Mouse (Mus musculus) megakaryocyte, embryonic 14.5 days (primary cell): ENCODE measurements at regions not wholly inside any gene's neighbourhood (a gene's known extent, or its start where the extent isn't known, plus 50 kb on each side); places are given as distances from the start of the nearest gene placed in this dataset.

Experiments used
- H3K27me3 ChIP-seq: replicated peaks from 2 replicates; pipeline ENCODE3; 2012; ENCODE audit warnings: inconsistent platforms
- H3K36me3 ChIP-seq: replicated peaks from 2 replicates; pipeline ENCODE3; 2012; ENCODE audit warnings: low read length, inconsistent platforms, mixed read lengths
- H3K4me1 ChIP-seq: 2 replicates; pipeline ENCODE4 v1.6.1; 2012; ENCODE audit warnings: inconsistent platforms
- H3K4me3 ChIP-seq: replicated peaks from 2 replicates; pipeline ENCODE3; 2012; ENCODE audit warnings: moderate library complexity, mild to moderate bottlenecking, inconsistent platforms
- H3K9me3 ChIP-seq: 2 replicates; pipeline ENCODE4 v1.6.1; 2012; ENCODE audit warnings: inconsistent platforms
- FLI1 ChIP-seq: IDR thresholded peaks from 2 replicates; pipeline ENCODE4 v1.6.1; 2012; ENCODE audit warnings: low read length, inconsistent platforms, mixed read lengths
- GATA1 ChIP-seq: IDR thresholded peaks from 3 replicates; pipeline ENCODE4 v1.6.1; 2012; ENCODE audit warnings: mixed read lengths, low read length, inconsistent platforms, borderline replicate concordance

GRCm38 (mm10) chr19:6664311-6664952, 121.6 kb upstream of the Slc22a12 start:
- Histone ChIP-seq H3K27me3 (peaks cover 38% of the 10 kb centered on the region), H3K9me3 (no peaks in the 10 kb centered on the region), H3K4me3 (no peak overlapping the region), H3K36me3 (no peaks in the 10 kb centered on the region), H3K4me1 (peaks cover 54% of the 10 kb centered on the region)
- TF ChIP-seq GATA1: no peak
- TF ChIP-seq FLI1: no peak

DNA sequence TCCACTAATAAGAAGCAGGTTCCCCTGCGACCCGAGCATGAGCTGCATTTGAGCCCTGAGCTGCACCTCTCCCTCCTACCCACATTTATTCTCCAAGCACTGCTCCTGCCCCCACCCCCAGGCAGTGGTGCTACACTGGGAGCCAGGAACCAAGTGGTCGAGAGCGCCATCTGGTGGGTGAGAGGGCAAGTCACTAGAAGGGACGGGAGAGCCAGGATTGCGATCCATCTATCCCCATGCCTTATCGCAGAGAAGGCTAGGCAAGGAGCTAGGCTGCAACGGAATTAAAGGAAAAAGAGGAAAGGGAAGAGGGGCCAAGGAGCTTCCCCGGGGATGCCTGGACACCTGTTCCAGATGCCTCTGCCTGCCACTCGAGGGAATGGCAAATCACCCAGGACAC, 120.6 kb upstream of the Slc22a12 start:
- no peak for TF ChIP-seq GATA1
- H3K9me3 ChIP-seq: no peaks in the 10 kb centered on the region
- H3K4me3 ChIP-seq: peak overlapping the region; percentile 68
- peaks cover 44% of the 10 kb centered on the region for H3K4me1 ChIP-seq
- H3K36me3 ChIP-seq: no peaks in the 10 kb centered on the region
- peaks cover 41% of the 10 kb centered on the region for H3K27me3 ChIP-seq

DNA sequence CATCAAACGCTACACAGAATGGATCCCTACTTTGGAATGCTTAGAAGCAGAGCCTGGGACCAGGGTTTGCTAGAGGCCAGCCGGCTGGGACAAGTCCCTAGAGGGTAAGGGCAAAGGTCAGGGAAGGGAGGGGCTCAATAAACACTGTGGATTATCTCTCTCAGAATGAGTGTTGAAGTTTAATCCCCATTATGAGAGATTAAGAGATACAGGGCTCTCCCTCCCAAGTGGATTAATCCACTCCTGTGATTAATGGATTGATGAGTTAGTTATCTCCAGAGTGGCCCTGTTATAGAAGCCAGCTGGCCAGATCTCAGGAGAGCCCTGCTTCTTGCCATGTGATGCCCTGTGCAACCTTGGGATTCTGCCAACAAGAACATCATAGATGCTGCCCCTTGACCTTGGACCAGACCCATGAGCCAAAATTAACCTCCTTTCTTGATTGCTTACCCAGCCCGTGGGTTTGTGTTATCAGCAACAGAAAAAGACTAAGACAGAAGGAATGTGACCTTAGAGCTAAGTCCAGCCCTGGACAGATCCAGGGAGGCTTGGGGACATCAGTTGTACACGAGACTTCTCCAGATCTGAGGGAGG, 119.6 kb upstream of the Slc22a12 start:
- no peak overlapping the region for H3K4me3 ChIP-seq
- no peaks in the 10 kb centered on the region for H3K9me3 ChIP-seq
- peaks cover 38% of the 10 kb centered on the region for H3K4me1 ChIP-seq
- peaks cover 41% of the 10 kb centered on the region for H3K27me3 ChIP-seq
- no peaks in the 10 kb centered on the region for H3K36me3 ChIP-seq
- TF ChIP-seq GATA1: no peak
- TF ChIP-seq FLI1: no peak

- Histone ChIP-seq H3K4me1 (peaks cover 36% of the 10 kb centered on the region), H3K9me3 (no peaks in the 10 kb centered on the region), H3K4me3 (no peak overlapping the region), H3K27me3 (peaks cover 41% of the 10 kb centered on the region), H3K36me3 (no peaks in the 10 kb centered on the region)
- TF ChIP-seq FLI1 (no peak), GATA1 (no peak)
These were observed 118.7 kb upstream of the Slc22a12 start for GRCm38 (mm10) chr19:6661508-6661871.

- Histone ChIP-seq H3K27me3 (peaks cover 42% of the 10 kb centered on the region), H3K36me3 (no peaks in the 10 kb centered on the region), H3K4me3 (no peak overlapping the region), H3K4me1 (peaks cover 36% of the 10 kb centered on the region), H3K9me3 (no peaks in the 10 kb centered on the region)
- TF ChIP-seq FLI1 (no peak), GATA1 (no peak)
These were observed 118.1 kb upstream of the Slc22a12 start for GRCm38 (mm10) chr19:6660723-6661507.

- TF ChIP-seq FLI1 (no peak), GATA1 (no peak)
- Histone ChIP-seq H3K4me3 (peak overlapping the region; percentile 15), H3K9me3 (no peaks in the 10 kb centered on the region), H3K27me3 (peaks cover 42% of the 10 kb centered on the region), H3K4me1 (peaks cover 32% of the 10 kb centered on the region), H3K36me3 (no peaks in the 10 kb centered on the region)
These were observed 117.3 kb upstream of the Slc22a12 start for GRCm38 (mm10) chr19:6660157-6660556.

- Histone ChIP-seq H3K36me3 (no peaks in the 10 kb centered on the region), H3K4me3 (no peak overlapping the region), H3K27me3 (peaks cover 32% of the 10 kb centered on the region), H3K4me1 (0 out of 2 replicates have a peak, but pooled peaks cover 3% of the 10 kb centered on the region), H3K9me3 (peaks cover 4% of the 10 kb centered on the region)
- TF ChIP-seq FLI1: no peak
- no peak for TF ChIP-seq GATA1
These were observed 111.7 kb upstream of the Slc22a12 start for GRCm38 (mm10) chr19:6654550-6654949.

- Histone ChIP-seq H3K4me1 (0 out of 2 replicates have a peak, but pooled peaks cover 3% of the 10 kb centered on the region), H3K4me3 (no peak overlapping the region), H3K36me3 (no peaks in the 10 kb centered on the region), H3K9me3 (peaks cover 7% of the 10 kb centered on the region), H3K27me3 (peaks cover 35% of the 10 kb centered on the region)
- no peak for TF ChIP-seq FLI1
- TF ChIP-seq GATA1: no peak
These were observed 109.9 kb upstream of the Slc22a12 start for GRCm38 (mm10) chr19:6652775-6653174.

- Histone ChIP-seq H3K9me3 (peaks cover 14% of the 10 kb centered on the region), H3K4me1 (0 out of 2 replicates have a peak, but pooled peaks cover 3% of the 10 kb centered on the region), H3K4me3 (no peak overlapping the region), H3K36me3 (no peaks in the 10 kb centered on the region), H3K27me3 (peaks cover 42% of the 10 kb centered on the region)
- TF ChIP-seq GATA1 (no peak), FLI1 (no peak)
These were observed 108.4 kb upstream of the Slc22a12 start for GRCm38 (mm10) chr19:6651192-6651591.

GRCm38 (mm10) chr19:6649885-6650284, 107.1 kb upstream of the Slc22a12 start:
- Histone ChIP-seq H3K9me3 (peaks cover 12% of the 10 kb centered on the region), H3K27me3 (peaks cover 44% of the 10 kb centered on the region), H3K4me3 (no peak overlapping the region), H3K4me1 (0 out of 2 replicates have a peak, but pooled peaks cover 3% of the 10 kb centered on the region), H3K36me3 (no peaks in the 10 kb centered on the region)
- TF ChIP-seq FLI1 (no peak), GATA1 (no peak)
